Mouse (Mus musculus): ENCODE results near the gene Arhgap18. TPM values are rescaled to one million over a fixed set of nuclear protein-coding genes. Genes with fewer than 3 reads are reported as not detected.
A peak's percentile ranks its signal among the peaks of the same experiment; 100 is the strongest.
"Not testable (repeated sequence)": the region's sequence is repeated elsewhere in the genome, so short reads cannot be mapped to it uniquely, and the experiment has no call there.

The Arhgap18 gene
- polyA plus RNA-seq, 1 experiment = 3.9 TPM

DNA sequence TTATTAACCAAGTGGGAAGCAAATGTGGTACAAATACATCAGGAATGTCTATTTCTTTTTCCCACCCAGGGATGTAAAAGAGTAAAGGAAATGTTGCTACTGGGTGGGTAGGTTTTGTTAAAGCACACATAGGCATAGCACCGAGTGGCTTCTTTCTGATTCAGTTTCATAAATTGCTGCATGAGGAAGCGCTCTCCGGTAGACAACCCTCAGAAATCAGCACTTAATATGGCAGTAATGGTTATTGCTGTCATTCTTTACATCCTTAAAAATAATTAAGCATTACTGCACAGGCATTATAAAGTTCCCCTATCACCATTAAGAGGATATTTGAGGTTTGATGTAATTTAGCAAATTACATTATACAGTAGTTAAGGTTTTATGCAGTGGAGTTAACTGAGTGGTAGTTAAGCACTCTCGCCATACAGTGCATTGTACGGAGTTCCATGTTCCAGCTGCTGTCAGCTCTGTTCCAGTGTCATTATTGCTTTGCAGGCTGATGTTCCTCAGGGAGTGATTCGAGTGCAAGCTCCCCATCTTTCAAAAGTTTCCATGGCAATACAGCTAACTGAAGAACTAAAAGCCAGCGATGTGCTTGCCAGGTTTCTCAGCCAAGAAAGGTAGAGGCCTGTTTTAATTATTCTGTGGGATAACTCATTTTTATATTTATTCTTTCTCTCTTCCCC, 159.0 kb downstream of the Arhgap18 start:
- TF ChIP-seq POLR2A (IDR thresholded peaks at IDR 0.05; ENCODE audit: borderline replicate concordance, extremely low read depth, low read depth, low read length) = no peak
- TF ChIP-seq CTCF (IDR thresholded peaks at IDR 0.05; ENCODE audit: insufficient read depth, low read length) = no peak
- no peak for DNase-seq
- Histone ChIP-seq H3K4me1 (ENCODE audit: control insufficient read depth, insufficient read depth, low read length) (no peaks in the 10 kb centered on the region), H3K4me3 (replicated peaks; ENCODE audit: extremely low read depth, low read depth, low read length) (no peak overlapping the region)
- 83% methylated on average over 7 of the region's 7 CpGs for WGBS

DNA sequence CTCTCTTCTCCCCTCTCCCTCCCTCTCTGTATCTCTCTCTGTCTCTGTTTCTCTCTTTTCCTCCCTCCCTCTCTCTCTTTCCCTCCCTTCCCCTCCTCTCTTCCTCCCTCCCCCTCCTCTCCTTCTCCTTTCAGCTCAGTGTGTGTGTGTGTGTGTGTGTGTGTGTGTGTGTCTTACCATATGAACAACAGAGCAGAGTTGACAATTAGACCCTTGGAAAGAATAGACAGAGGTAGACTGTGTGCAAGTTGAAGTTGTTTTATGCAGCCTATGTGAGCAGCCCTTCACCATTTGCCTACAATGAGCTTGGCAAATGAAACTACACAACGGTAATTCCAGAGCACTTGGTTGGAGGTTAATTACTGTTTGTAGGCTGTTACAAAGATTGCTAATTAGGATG, 159.6 kb downstream of the Arhgap18 start:
- no peak for DNase-seq
- Histone ChIP-seq H3K4me1 (ENCODE audit: control insufficient read depth, insufficient read depth, low read length) (no peaks in the 10 kb centered on the region), H3K4me3 (replicated peaks; ENCODE audit: extremely low read depth, low read depth, low read length) (no peak overlapping the region)
- TF ChIP-seq POLR2A (IDR thresholded peaks at IDR 0.05; ENCODE audit: borderline replicate concordance, extremely low read depth, low read depth, low read length) = no peak
- TF ChIP-seq CTCF (IDR thresholded peaks at IDR 0.05; ENCODE audit: insufficient read depth, low read length) = no peak
- 87% methylated on average over 1 of the region's 1 CpGs for WGBS

GRCm38 (mm10) chr10:26919307-26919977, 166.2 kb downstream of the Arhgap18 start:
- H3K4me1 ChIP-seq (ENCODE audit: control insufficient read depth, insufficient read depth, low read length) = no peaks in the 10 kb centered on the region; the same call in 1 of the 2 replicates
- TF ChIP-seq POLR2A (IDR thresholded peaks at IDR 0.05; ENCODE audit: borderline replicate concordance, extremely low read depth, low read depth, low read length) (no peak), CTCF (IDR thresholded peaks at IDR 0.05; ENCODE audit: insufficient read depth, low read length) (0 out of 2 replicates have a peak, but pooled peaks have one; percentile 0)
- H3K4me3 ChIP-seq (replicated peaks; ENCODE audit: extremely low read depth, low read depth, low read length) = no peak overlapping the region
- 32% methylated on average over 5 of the region's 5 CpGs for WGBS
- DNase-seq = no peak

DNA sequence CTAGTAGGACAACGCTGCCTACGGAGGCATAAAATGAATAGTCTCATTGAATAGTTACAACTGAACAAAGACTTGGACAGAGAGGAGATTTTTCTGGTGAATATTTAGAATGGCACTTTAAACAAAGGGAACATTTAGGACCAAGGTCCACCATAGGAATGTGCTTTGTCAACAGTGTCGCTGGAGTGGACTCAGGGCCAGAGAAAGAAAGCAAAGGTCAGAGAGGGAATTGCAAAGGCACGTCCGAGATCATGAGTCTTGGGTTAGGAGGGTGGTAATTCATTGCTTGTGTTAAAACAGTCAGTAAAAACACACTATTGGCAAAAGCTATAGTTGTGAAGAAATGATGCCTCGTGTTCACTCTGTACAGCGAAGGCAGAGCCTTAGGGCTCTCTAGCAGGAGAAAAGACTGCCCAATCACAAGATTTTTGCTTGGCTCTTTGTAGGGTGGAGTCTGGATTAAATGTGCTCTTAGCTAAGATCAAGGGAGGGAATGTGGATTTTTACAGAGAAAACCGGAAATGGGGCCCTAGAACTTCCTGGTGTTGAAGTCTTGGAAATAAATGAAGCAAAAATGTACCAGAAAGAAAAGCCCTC, 167.3 kb downstream of the Arhgap18 start:
- no peak for TF ChIP-seq CTCF (IDR thresholded peaks at IDR 0.05; ENCODE audit: insufficient read depth, low read length)
- no peak for TF ChIP-seq POLR2A (IDR thresholded peaks at IDR 0.05; ENCODE audit: borderline replicate concordance, extremely low read depth, low read depth, low read length)
- Histone ChIP-seq H3K4me3 (replicated peaks; ENCODE audit: extremely low read depth, low read depth, low read length) (no peak overlapping the region), H3K4me1 (ENCODE audit: control insufficient read depth, insufficient read depth, low read length) (no peaks in the 10 kb centered on the region; the same call in 1 of the 2 replicates)
- 59% methylated on average over 8 of the region's 8 CpGs for WGBS
- no peak for DNase-seq

- not testable (repeated sequence) for DNase-seq; H3K4me1 ChIP-seq (ENCODE audit: control insufficient read depth, insufficient read depth, low read length); H3K4me3 ChIP-seq (replicated peaks; ENCODE audit: extremely low read depth, low read depth, low read length)
- WGBS = 91% methylated on average over 6 of the region's 6 CpGs
Observed at GRCm38 (mm10) chr10:26936056-26936455, 182.8 kb downstream of the Arhgap18 start.

- H3K4me3 ChIP-seq (replicated peaks; ENCODE audit: extremely low read depth, low read depth, low read length) = not testable (repeated sequence)
- WGBS = 80% methylated on average over 4 of the region's 4 CpGs
Observed at GRCm38 (mm10) chr10:26938464-26938863, 185.2 kb downstream of the Arhgap18 start.

DNA sequence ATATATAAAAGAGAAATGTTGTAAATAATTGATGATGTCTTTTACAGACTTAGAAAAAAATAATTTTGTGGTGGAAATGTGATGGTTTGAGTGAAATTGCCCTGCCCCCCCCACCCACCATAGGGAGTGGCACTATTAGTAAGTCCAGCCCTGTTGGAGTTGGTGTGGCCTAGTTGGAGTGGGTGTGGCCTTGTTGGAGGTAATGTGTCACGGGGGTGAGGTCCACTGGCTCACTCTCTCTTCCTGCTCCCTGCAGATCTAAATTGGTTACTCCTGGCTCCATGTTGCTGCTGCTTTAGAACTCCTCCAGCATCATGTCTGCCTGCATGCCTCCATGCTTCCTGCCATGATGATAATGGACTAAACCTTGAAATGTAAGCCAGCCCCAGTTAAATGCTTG, 186.3 kb downstream of the Arhgap18 start:
- no peak overlapping the region for H3K4me3 ChIP-seq (replicated peaks; ENCODE audit: extremely low read depth, low read depth, low read length)
- TF ChIP-seq POLR2A (IDR thresholded peaks at IDR 0.05; ENCODE audit: borderline replicate concordance, extremely low read depth, low read depth, low read length) (no peak), CTCF (IDR thresholded peaks at IDR 0.05; ENCODE audit: insufficient read depth, low read length) (no peak)
- no peak for DNase-seq
- no peaks in the 10 kb centered on the region for H3K4me1 ChIP-seq (ENCODE audit: control insufficient read depth, insufficient read depth, low read length)
- 53% methylated on average over 1 of the region's 1 CpGs for WGBS

More at GRCm38 (mm10) chr10:26938464-26938863, 185.2 kb downstream of the Arhgap18 start:
- not testable (repeated sequence) for H3K4me1 ChIP-seq (ENCODE audit: control insufficient read depth, insufficient read depth, low read length); DNase-seq

DNA sequence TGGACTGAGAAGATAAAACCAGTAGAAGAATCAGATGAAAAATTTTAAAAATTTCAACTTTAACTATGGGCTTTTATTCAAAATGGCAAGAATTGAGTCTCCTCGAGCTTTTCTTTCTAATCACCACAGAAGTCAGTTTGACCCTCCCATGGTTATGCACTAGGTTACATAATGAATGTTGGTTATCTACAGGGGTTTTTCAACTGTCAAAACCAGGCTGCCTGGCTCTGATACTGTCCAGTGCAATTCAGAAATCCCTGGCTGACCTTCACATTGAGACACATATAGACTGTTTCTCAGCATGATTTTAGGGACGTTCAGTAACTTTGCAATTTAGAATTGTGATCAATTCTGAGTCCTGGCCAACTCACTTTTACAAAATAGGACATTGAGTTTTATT, 195.1 kb downstream of the Arhgap18 start:
- no peak for DNase-seq
- Histone ChIP-seq H3K4me3 (replicated peaks; ENCODE audit: extremely low read depth, low read depth, low read length) (no peak overlapping the region), H3K4me1 (ENCODE audit: control insufficient read depth, insufficient read depth, low read length) (no peaks in the 10 kb centered on the region)
- 70% methylated on average over 2 of the region's 2 CpGs for WGBS
- TF ChIP-seq POLR2A (IDR thresholded peaks at IDR 0.05; ENCODE audit: borderline replicate concordance, extremely low read depth, low read depth, low read length) = no peak
- TF ChIP-seq CTCF (IDR thresholded peaks at IDR 0.05; ENCODE audit: insufficient read depth, low read length) = no peak

GRCm38 (mm10) chr10:26949667-26950066, 196.4 kb downstream of the Arhgap18 start:
- Histone ChIP-seq H3K4me3 (replicated peaks; ENCODE audit: extremely low read depth, low read depth, low read length) (no peak overlapping the region), H3K4me1 (ENCODE audit: control insufficient read depth, insufficient read depth, low read length) (no peaks in the 10 kb centered on the region)
- TF ChIP-seq POLR2A (IDR thresholded peaks at IDR 0.05; ENCODE audit: borderline replicate concordance, extremely low read depth, low read depth, low read length) (no peak), CTCF (IDR thresholded peaks at IDR 0.05; ENCODE audit: insufficient read depth, low read length) (no peak)
- 69% methylated on average over 8 of the region's 8 CpGs for WGBS
- no peak for DNase-seq

GRCm38 (mm10) chr10:26950448-26950847, 197.2 kb downstream of the Arhgap18 start:
- Histone ChIP-seq H3K4me1 (ENCODE audit: control insufficient read depth, insufficient read depth, low read length) (no peaks in the 10 kb centered on the region), H3K4me3 (replicated peaks; ENCODE audit: extremely low read depth, low read depth, low read length) (no peak overlapping the region)
- no peak for DNase-seq
- 80% methylated on average over 7 of the region's 7 CpGs for WGBS
- TF ChIP-seq POLR2A (IDR thresholded peaks at IDR 0.05; ENCODE audit: borderline replicate concordance, extremely low read depth, low read depth, low read length) (no peak), CTCF (IDR thresholded peaks at IDR 0.05; ENCODE audit: insufficient read depth, low read length) (no peak)
